Mouse (Mus musculus): ENCODE measurements around the gene Jam2.

GRCm38 (mm10) chr16:84834745-84835440 lies 61.0 kb downstream of the Jam2 start, which contains the start of gene Gabpa:
- TF ChIP-seq CTCF (IDR thresholded peaks at IDR 0.05; ENCODE audit: insufficient read depth, low read length) (no peak), POLR2A (IDR thresholded peaks at IDR 0.05; ENCODE audit: borderline replicate concordance, extremely low read depth, low read depth, low read length) (peak; percentile 58; the same call in 1 of the 2 replicates)

Measured in lung, adult 2 months (tissue).